ENCODE assay signal across 19 mouse cellular contexts in the genomic region with DNA sequence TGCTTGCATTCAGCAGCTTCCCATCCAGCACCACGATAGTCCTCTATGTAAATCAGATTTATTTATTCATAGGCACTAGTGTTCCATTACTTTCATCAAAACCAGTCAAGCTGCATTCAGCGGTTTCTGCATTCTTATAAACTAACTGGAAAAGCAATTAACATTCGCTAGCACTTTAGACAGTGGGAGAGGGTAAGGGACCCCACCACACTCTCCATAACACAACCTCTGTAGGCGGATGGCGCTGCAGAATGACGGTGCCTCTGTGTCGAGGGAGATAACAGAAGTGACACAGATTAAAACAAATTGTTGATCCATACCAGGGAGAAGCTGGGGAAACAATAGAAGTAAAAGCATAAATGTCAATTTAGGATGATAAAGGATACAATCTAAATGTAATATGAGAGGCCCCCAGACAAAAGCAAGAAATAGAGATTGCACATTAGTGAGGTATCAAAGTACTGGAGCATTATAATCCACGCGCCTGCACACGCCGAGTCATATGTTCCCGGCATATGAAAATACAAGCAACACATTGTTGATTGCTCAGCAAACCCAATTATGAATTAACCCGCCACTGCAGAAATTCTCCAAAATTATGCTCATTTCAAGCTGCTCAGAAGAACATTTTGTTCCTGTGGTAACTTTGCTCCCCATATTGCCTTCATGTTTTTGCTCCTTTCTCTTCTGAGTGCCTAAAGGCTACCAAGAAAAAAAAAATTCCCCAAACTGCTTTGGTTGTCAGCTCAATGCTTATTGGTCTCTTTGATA.
DNase-seq lines count a peak whose midpoint lies in the region; ATAC-seq lines count a peak whose summit lies in the region.
"Had no signal": no experiment of that assay in that cellular context is flagged by ENCODE, and none has a peak within 500 bp of the region (broad histone marks: within the 10 kb centered on the region; RNA-seq: fewer than 3 reads in every experiment).

No protein-coding gene starts in this region.

- H3K27me3 ChIP-seq in forebrain, embryonic 16.5 days (replicated peaks; ENCODE audit: control insufficient read depth, insufficient read depth, low read length) = no peaks in the 10 kb centered on the region
- H3K27me3 ChIP-seq in midbrain, embryonic 16.5 days (ENCODE audit: control insufficient read depth, insufficient read depth, low read depth, low read length) = no peaks in the 10 kb centered on the region
- H3K27me3 ChIP-seq: embryonic facial prominence, embryonic 13.5 days had no signal

- no peak overlapping the region for H3K27ac ChIP-seq in forebrain, embryonic 16.5 days (ENCODE audit: low read length)
- peak overlapping the region; percentile 17; the same call in 1 of the 2 replicates for H3K27ac ChIP-seq in midbrain, embryonic 16.5 days (ENCODE audit: low read length)
- H3K27ac ChIP-seq: embryonic facial prominence, embryonic 13.5 days; heart, embryonic 10.5 days; macrophage had no signal

- 47% methylated on average over 13 of the region's 13 CpGs for WGBS in forebrain, embryonic 16.5 days
- WGBS in midbrain, embryonic 16.5 days = 54% methylated on average over 13 of the region's 13 CpGs

- peak; percentile 32 for DNase-seq in layer of hippocampus, adult 11-12 months (ENCODE audit: low spot score)
- DNase-seq in layer of hippocampus, postnatal 10 days (ENCODE audit: low spot score in 2 of 2) = no peak
- peak; percentile 43 for DNase-seq in brain, adult 2 months (ENCODE audit: low read depth, low spot score)
- no peak for DNase-seq in thymus, postnatal 4 days
- DNase-seq in thymus, adult 18-20 months = no peak
- DNase-seq: cerebellum, adult 2 months; gastrocnemius, postnatal 10 days; heart, postnatal 36 days; kidney, adult 11 months; kidney, postnatal 4 days; liver; lung, adult 18-20 months; right cerebral cortex, postnatal 25 days had no signal

- H3K4me2 ChIP-seq in forebrain, embryonic 16.5 days (ENCODE audit: low read length) = no peak overlapping the region
- no peak overlapping the region for H3K4me2 ChIP-seq in midbrain, embryonic 16.5 days (ENCODE audit: low read length)
- H3K4me2 ChIP-seq: embryonic facial prominence, embryonic 13.5 days had no signal

- H3K36me3 ChIP-seq in forebrain, embryonic 16.5 days (ENCODE audit: control insufficient read depth, insufficient read depth) = no peaks in the 10 kb centered on the region
- H3K36me3 ChIP-seq in midbrain, embryonic 16.5 days (ENCODE audit: control insufficient read depth, insufficient read depth, low read length) = 0 out of 2 replicates have a peak, but pooled peaks cover 2% of the 10 kb centered on the region
- H3K36me3 ChIP-seq: embryonic facial prominence, embryonic 13.5 days; G1E; heart, embryonic 10.5 days had no signal

- H3K9me3 ChIP-seq in forebrain, embryonic 16.5 days (ENCODE audit: control insufficient read depth, low read length) = no peaks in the 10 kb centered on the region
- H3K9me3 ChIP-seq in midbrain, embryonic 16.5 days (replicated peaks; ENCODE audit: control insufficient read depth, low read length, poor library complexity, severe bottlenecking) = no peaks in the 10 kb centered on the region
- H3K9me3 ChIP-seq: embryonic facial prominence, embryonic 13.5 days; heart, embryonic 10.5 days had no signal

- peaks cover 20% of the 10 kb centered on the region for H3K4me1 ChIP-seq in forebrain, embryonic 16.5 days (replicated peaks; ENCODE audit: control insufficient read depth, insufficient read depth, low read length)
- peaks cover 35% of the 10 kb centered on the region for H3K4me1 ChIP-seq in midbrain, embryonic 16.5 days (ENCODE audit: control insufficient read depth, insufficient read depth, low read length)

- ATAC-seq in forebrain, embryonic 16.5 days = 0 out of 2 replicates have a peak, but pooled peaks have one; percentile 27
- no peak for ATAC-seq in midbrain, embryonic 16.5 days

- H3K4me3 ChIP-seq in forebrain, embryonic 16.5 days (replicated peaks; ENCODE audit: low read length) = no peak overlapping the region
- H3K4me3 ChIP-seq in midbrain, embryonic 16.5 days (ENCODE audit: low read depth, low read length) = no peak overlapping the region
- H3K4me3 ChIP-seq: embryonic facial prominence, embryonic 13.5 days; heart, embryonic 10.5 days had no signal

- H3K9ac ChIP-seq in forebrain, embryonic 16.5 days (replicated peaks; ENCODE audit: low read depth, low read length) = no peak overlapping the region
- H3K9ac ChIP-seq in midbrain, embryonic 16.5 days (ENCODE audit: low read depth, low read length) = no peak overlapping the region
- H3K9ac ChIP-seq: embryonic facial prominence, embryonic 13.5 days had no signal

Comparison
In these comparisons a context has a peak if more than half of its experiments do, and no peak if none do; other contexts are left out.
1. DNase-seq: peak in layer of hippocampus, adult 11-12 months (single experiment) and brain, adult 2 months (single experiment); none in layer of hippocampus, postnatal 10 days (0 of 2), thymus, postnatal 4 days (single experiment) and thymus, adult 18-20 months (0 of 2).